Comparison of ENCODE assay signal across 10 mouse cellular contexts in the genomic region with DNA sequence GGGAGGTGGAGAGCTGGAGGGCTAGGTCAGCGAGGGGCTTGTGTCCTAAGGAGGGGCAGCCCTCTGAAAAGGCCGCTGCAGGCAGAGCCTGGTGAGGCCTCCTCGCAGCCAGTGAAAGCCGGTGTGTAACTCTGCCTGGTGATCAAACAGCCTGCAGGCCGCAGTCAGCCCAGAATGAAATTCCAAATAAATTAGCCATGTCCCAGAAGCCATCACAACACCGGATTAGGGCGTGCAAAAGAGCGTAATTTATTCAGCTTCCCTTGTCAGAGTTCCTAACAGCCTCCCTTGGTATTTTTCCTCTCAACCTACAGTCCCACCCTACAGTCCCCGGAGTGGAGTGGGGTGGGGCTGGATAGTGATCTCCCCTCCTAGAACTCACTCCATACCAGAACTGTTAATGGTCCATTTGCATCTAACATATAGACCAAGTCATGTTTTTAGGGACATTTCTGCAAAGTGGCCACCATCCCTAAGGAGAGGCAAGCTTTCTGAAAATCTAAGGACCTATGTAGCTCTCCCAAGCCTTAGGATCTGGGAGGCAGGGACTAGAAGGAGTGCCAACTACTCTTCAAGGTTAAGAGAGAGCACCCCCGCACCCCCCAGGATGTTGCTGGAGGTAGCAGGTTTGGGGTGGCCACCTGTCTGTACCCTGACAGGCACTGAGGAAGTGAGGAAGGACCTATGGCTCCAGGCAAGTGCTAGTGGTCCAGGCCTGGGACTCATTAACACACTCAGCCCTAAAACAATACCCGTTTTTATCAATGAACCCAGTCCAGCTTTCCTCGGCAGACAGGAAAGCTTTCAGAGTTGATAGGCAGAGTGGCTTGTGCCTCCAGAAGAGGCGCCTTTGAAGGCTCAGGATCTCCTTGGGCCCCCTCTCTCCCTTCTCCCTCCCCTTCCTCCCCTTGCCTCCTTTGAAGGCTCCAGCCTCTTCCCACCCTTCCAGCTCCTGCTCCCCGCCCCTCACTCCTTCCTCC. TPM values are rescaled to one million over a fixed set of nuclear protein-coding genes. Genes with fewer than 3 reads are reported as not detected.
DNase-seq lines count a peak whose midpoint lies in the region; ATAC-seq lines count a peak whose summit lies in the region.
"Had no signal": no experiment of that assay in that cellular context is flagged by ENCODE, and none has a peak within 500 bp of the region (broad histone marks: within the 10 kb centered on the region; RNA-seq: fewer than 3 reads in every experiment).

No protein-coding gene starts in this region.

- no peaks in the 10 kb centered on the region for H3K36me3 ChIP-seq in heart, embryonic 16.5 days (ENCODE audit: control insufficient read depth, insufficient read depth)
- H3K36me3 ChIP-seq in forebrain, embryonic 11.5 days (ENCODE audit: control insufficient read depth, insufficient read depth, low read length), result no peaks in the 10 kb centered on the region
- H3K36me3 ChIP-seq in neural tube, embryonic 14.5 days (ENCODE audit: control insufficient read depth, insufficient read depth, low read length), result no peaks in the 10 kb centered on the region

- H3K4me2 ChIP-seq in heart, embryonic 16.5 days (ENCODE audit: low read depth, low read length), result no peak overlapping the region
- H3K4me2 ChIP-seq in forebrain, embryonic 11.5 days (ENCODE audit: low read depth, low read length, severe bottlenecking), result peak overlapping the region; percentile 1; the same call in 1 of the 2 replicates
- H3K4me2 ChIP-seq in neural tube, embryonic 14.5 days (ENCODE audit: low read depth, low read length), result no peak overlapping the region

- no peak overlapping the region for H3K27ac ChIP-seq in heart, embryonic 16.5 days (ENCODE audit: low read length)
- peak overlapping the region; percentile 96 for H3K27ac ChIP-seq in forebrain, embryonic 11.5 days (ENCODE audit: low read depth, low read length)
- H3K27ac ChIP-seq in neural tube, embryonic 14.5 days (ENCODE audit: low read depth, low read length), result no peak overlapping the region

- H3K4me1 ChIP-seq in heart, embryonic 16.5 days (ENCODE audit: control insufficient read depth, insufficient read depth, low read length), result peaks cover 14% of the 10 kb centered on the region
- H3K4me1 ChIP-seq in forebrain, embryonic 11.5 days (replicated peaks; ENCODE audit: control insufficient read depth, insufficient read depth, low read length), result peaks cover 34% of the 10 kb centered on the region
- peaks cover under 1% of the 10 kb centered on the region; the same call in 1 of the 2 replicates for H3K4me1 ChIP-seq in neural tube, embryonic 14.5 days (ENCODE audit: control insufficient read depth, insufficient read depth, low read length)

- no peak for DNase-seq in heart, postnatal 25 days (ENCODE audit: low spot score)
- peak; percentile 83 for DNase-seq in forebrain, embryonic 11.5 days (ENCODE audit: low spot score)
- peak; percentile 66 for DNase-seq in kidney, postnatal 14 days
- DNase-seq in cerebellum, postnatal 25 days, result no peak
- DNase-seq in layer of hippocampus, adult 8-10 months (ENCODE audit: low spot score in 2 of 2), result no peak

- no peak; the same call in 1 of the 2 replicates for ATAC-seq in heart, embryonic 16.5 days (replicated peaks; ENCODE audit: extremely low read depth, insufficient read depth, low FRiP score)
- ATAC-seq in forebrain, embryonic 11.5 days (replicated peaks; ENCODE audit: low FRiP score), result peak; percentile 84
- ATAC-seq in neural tube, embryonic 14.5 days (ENCODE audit: low read depth), result peak; percentile 34; the same call in 1 of the 2 replicates
- no peak for ATAC-seq in granulocyte monocyte progenitor cell, adult 5-6 weeks (replicated peaks; ENCODE audit: poor library complexity, severe bottlenecking)

- intact Hi-C loops in heart, postnatal 25 days (cut with DNase I), result no loop called here

- 36% methylated on average over 14 of the region's 14 CpGs for WGBS in heart, embryonic 16.5 days
- WGBS in forebrain, embryonic 11.5 days, result 9% methylated on average over 14 of the region's 14 CpGs
- WGBS in neural tube, embryonic 14.5 days, result 12% methylated on average over 14 of the region's 14 CpGs

- no peaks in the 10 kb centered on the region for H3K9me3 ChIP-seq in heart, embryonic 16.5 days (replicated peaks; ENCODE audit: control insufficient read depth, low read length)
- H3K9me3 ChIP-seq in forebrain, embryonic 11.5 days (ENCODE audit: control insufficient read depth, low read length), result no peaks in the 10 kb centered on the region
- H3K9me3 ChIP-seq in neural tube, embryonic 14.5 days (ENCODE audit: control insufficient read depth, low read length), result no peaks in the 10 kb centered on the region

- H3K27me3 ChIP-seq in heart, embryonic 16.5 days (ENCODE audit: control insufficient read depth, insufficient read depth, low read length), result no peaks in the 10 kb centered on the region
- no peaks in the 10 kb centered on the region for H3K27me3 ChIP-seq in forebrain, embryonic 11.5 days (ENCODE audit: control insufficient read depth, insufficient read depth, low read length)
- H3K27me3 ChIP-seq in neural tube, embryonic 14.5 days (ENCODE audit: control insufficient read depth, insufficient read depth, low read length), result no peaks in the 10 kb centered on the region

- no peak overlapping the region for H3K4me3 ChIP-seq in heart, embryonic 16.5 days (ENCODE audit: low read length)
- H3K4me3 ChIP-seq in forebrain, embryonic 11.5 days (ENCODE audit: low read depth, low read length), result no peak overlapping the region
- no peak overlapping the region for H3K4me3 ChIP-seq in neural tube, embryonic 14.5 days (ENCODE audit: low read depth, low read length)

- peak overlapping the region; percentile 46; the same call in 1 of the 2 replicates for H3K9ac ChIP-seq in heart, embryonic 16.5 days (ENCODE audit: low read length)
- peak overlapping the region; percentile 48 for H3K9ac ChIP-seq in forebrain, embryonic 11.5 days (ENCODE audit: low read length)
- H3K9ac ChIP-seq in neural tube, embryonic 14.5 days (replicated peaks; ENCODE audit: low read depth, low read length), result no peak overlapping the region

RNA-seq across cellular contexts. Expression of gene 1810010D01Rik, which starts 4.1 kb away (rescaled TPM):
- 0.34 TPM in 1 of 2 replicates, not detected in the other for polyA plus RNA-seq in heart, embryonic 16.5 days (2015; fragmentation: Nextera tagmentation; extraction: Ambion mirVana)
- not detected for total RNA-seq in heart, postnatal 25 days (2021)
- polyA plus RNA-seq in forebrain, embryonic 11.5 days (2014; fragmentation: Nextera tagmentation; extraction: Ambion mirVana), result 0.21 TPM in 1 of 2 replicates, not detected in the other
- polyA plus RNA-seq in neural tube, embryonic 14.5 days (2014; fragmentation: Nextera tagmentation; extraction: Ambion mirVana), result 0.31 TPM in 1 of 2 replicates, not detected in the other
- not detected in 2 replicates for total RNA-seq in granulocyte monocyte progenitor cell, adult 5-6 weeks (2014; fragmentation: Nextera tagmentation)
- total RNA-seq in granulocyte monocyte progenitor cell, adult 5-6 weeks (2017), result not detected in 2 replicates
- 1 to 10 TPM in 2 of 4 experiments, under 1 TPM in 1, not detected in 1; 0.62 to 1.6 (median 1.3) TPM for total RNA-seq in layer of hippocampus, adult 8-10 months (2022)
- total RNA-seq: adrenal gland, adult 18-20 months; monocyte, adult 5-6 weeks had no signal

Comparison
In these comparisons a context has a peak if more than half of its experiments do, and no peak if none do; other contexts are left out.
1. ATAC-seq: peak in forebrain, embryonic 11.5 days (single experiment) and neural tube, embryonic 14.5 days (single experiment); none in heart, embryonic 16.5 days (single experiment) and granulocyte monocyte progenitor cell, adult 5-6 weeks (single experiment).
2. DNase-seq: peak in forebrain, embryonic 11.5 days (single experiment) and kidney, postnatal 14 days (single experiment); none in heart, postnatal 25 days (single experiment), cerebellum, postnatal 25 days (0 of 2) and layer of hippocampus, adult 8-10 months (0 of 2).